Mouse (Mus musculus) midbrain, embryonic 15.5 days (tissue): ENCODE results near the gene Smpd1. TPM values are rescaled to one million over a fixed set of nuclear protein-coding genes. Genes with fewer than 3 reads are reported as not detected.

Experiments
- ATAC-seq: fragments of 200-750 bp; cut with Nextera tagmentation; replicated peaks from 2 replicates; pipeline ENCODE4 v1.8.0; 2017; ENCODE audit warnings: moderate TSS enrichment
- H3K27ac ChIP-seq: fragments of 300-500 bp; sonication (generic); 2 replicates; pipeline ENCODE4 v1.5.1; 2015; ENCODE audit warnings: mild to moderate bottlenecking, inconsistent platforms
- H3K27me3 ChIP-seq: fragments of 300-500 bp; sonication (generic); replicated peaks from 2 replicates; pipeline ENCODE4 v1.6.1; 2015; ENCODE audit warnings: inconsistent platforms
- H3K36me3 ChIP-seq: fragments of 300-500 bp; sonication (generic); replicated peaks from 2 replicates; pipeline ENCODE4 v1.6.1; 2015; ENCODE audit warnings: inconsistent platforms
- H3K4me1 ChIP-seq: fragments of 300-500 bp; sonication (generic); 2 replicates; pipeline ENCODE4 v1.6.1; 2015; ENCODE audit warnings: inconsistent platforms
- H3K4me2 ChIP-seq: fragments of 300-500 bp; sonication (generic); 2 replicates; pipeline ENCODE4 v1.6.1; 2015; ENCODE audit warnings: inconsistent platforms, mild to moderate bottlenecking, moderate library complexity
- H3K4me3 ChIP-seq: fragments of 300-500 bp; sonication (generic); 2 replicates; pipeline ENCODE4 v1.5.1; 2015; ENCODE audit warnings: mild to moderate bottlenecking, inconsistent platforms
- H3K9ac ChIP-seq: fragments of 300-500 bp; sonication (generic); 2 replicates; pipeline ENCODE4 v1.6.1; 2015; ENCODE audit warnings: mild to moderate bottlenecking, inconsistent platforms
- H3K9me3 ChIP-seq: fragments of 300-500 bp; sonication (generic); 2 replicates; pipeline ENCODE4 v1.6.1; 2016; ENCODE audit warnings: inconsistent platforms
- WGBS: fragments of 180-500 bp; shearing (Covaris S2); methylation state at CpG from one replicate; pipeline ENCODE4 v1.1.7; 2015; ENCODE audit warnings: mixed read lengths; 5-methylcytosine and 5-hydroxymethylcytosine counted together
- polyA plus RNA-seq: library from polyadenylated mRNA; unstranded; fragments of >200 nt; fragmentation: Nextera tagmentation; extraction: Ambion mirVana; gene quantifications from 2 replicates; pipeline ENCODE4 v1.2.1, GENCODE M21; 2015

Smpd1 gene
- polyA plus RNA-seq, 1 experiment from 2014 or later, result 93.0 TPM

DNA sequence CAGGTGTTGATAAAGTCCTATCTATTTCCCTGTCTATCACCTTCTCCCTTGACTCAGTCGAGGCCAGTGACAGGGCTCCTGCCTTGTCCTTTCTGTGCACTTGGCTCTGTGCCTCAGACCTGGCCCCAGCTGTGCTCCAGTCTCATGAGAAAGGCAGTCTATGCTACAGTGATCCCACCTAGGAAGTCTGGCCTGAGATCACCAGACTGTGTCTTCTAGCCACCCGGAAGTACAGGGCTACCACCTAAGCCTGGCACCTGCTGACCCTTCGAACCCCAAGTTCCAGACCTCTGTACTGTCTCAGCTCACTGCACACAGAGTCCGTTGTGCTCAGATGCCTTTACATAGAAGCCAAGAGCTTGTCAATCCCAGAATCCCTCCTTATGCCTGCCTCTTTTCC is 26.1 kb upstream of the Smpd1 start:
- H3K9ac ChIP-seq, result no peak overlapping the region
- ATAC-seq, result 0 out of 2 replicates have a peak, but pooled peaks have one; percentile 25
- no peaks in the 10 kb centered on the region for H3K9me3 ChIP-seq
- no peaks in the 10 kb centered on the region for H3K36me3 ChIP-seq
- no peak overlapping the region for H3K27ac ChIP-seq
- H3K4me1 ChIP-seq, result no peaks in the 10 kb centered on the region
- no peak overlapping the region for H3K4me2 ChIP-seq
- H3K4me3 ChIP-seq, result no peak overlapping the region
- 75% methylated on average over 4 of the region's 4 CpGs for WGBS
- no peaks in the 10 kb centered on the region for H3K27me3 ChIP-seq

- Histone ChIP-seq H3K27me3 (no peaks in the 10 kb centered on the region), H3K27ac (no peak overlapping the region), H3K9ac (no peak overlapping the region), H3K36me3 (no peaks in the 10 kb centered on the region), H3K9me3 (no peaks in the 10 kb centered on the region), H3K4me3 (no peak overlapping the region), H3K4me1 (no peaks in the 10 kb centered on the region), H3K4me2 (no peak overlapping the region)
- no peak for ATAC-seq
- 85% methylated on average over 3 of the region's 3 CpGs for WGBS
These were observed 20.0 kb upstream of the Smpd1 start for GRCm38 (mm10) chr7:105534162-105534561.

- H3K9ac ChIP-seq, result no peak overlapping the region
- WGBS, result 73% methylated on average over 8 of the region's 8 CpGs
- H3K27ac ChIP-seq, result no peak overlapping the region
- H3K27me3 ChIP-seq, result no peaks in the 10 kb centered on the region
- H3K4me1 ChIP-seq, result no peaks in the 10 kb centered on the region
- H3K9me3 ChIP-seq, result no peaks in the 10 kb centered on the region
- no peak for ATAC-seq
- H3K4me3 ChIP-seq, result no peak overlapping the region
- H3K4me2 ChIP-seq, result no peak overlapping the region
- H3K36me3 ChIP-seq, result no peaks in the 10 kb centered on the region
These were observed 8.2 kb upstream of the Smpd1 start for GRCm38 (mm10) chr7:105545986-105546385.

- ATAC-seq, result no peak
- H3K4me1 ChIP-seq, result no peaks in the 10 kb centered on the region
- no peak overlapping the region for H3K27ac ChIP-seq
- H3K9me3 ChIP-seq, result no peaks in the 10 kb centered on the region
- H3K4me2 ChIP-seq, result no peak overlapping the region
- 82% methylated on average over 7 of the region's 7 CpGs for WGBS
- H3K36me3 ChIP-seq, result no peaks in the 10 kb centered on the region
- no peak overlapping the region for H3K9ac ChIP-seq
- H3K4me3 ChIP-seq, result no peak overlapping the region
- no peaks in the 10 kb centered on the region for H3K27me3 ChIP-seq
These were observed 6.2 kb upstream of the Smpd1 start for GRCm38 (mm10) chr7:105547970-105548369.

- H3K4me1 ChIP-seq, result peaks cover 5% of the 10 kb centered on the region
- H3K4me3 ChIP-seq, result no peak overlapping the region
- no peak for ATAC-seq
These were observed 5.1 kb upstream of the Smpd1 start for GRCm38 (mm10) chr7:105549035-105549434.

DNA sequence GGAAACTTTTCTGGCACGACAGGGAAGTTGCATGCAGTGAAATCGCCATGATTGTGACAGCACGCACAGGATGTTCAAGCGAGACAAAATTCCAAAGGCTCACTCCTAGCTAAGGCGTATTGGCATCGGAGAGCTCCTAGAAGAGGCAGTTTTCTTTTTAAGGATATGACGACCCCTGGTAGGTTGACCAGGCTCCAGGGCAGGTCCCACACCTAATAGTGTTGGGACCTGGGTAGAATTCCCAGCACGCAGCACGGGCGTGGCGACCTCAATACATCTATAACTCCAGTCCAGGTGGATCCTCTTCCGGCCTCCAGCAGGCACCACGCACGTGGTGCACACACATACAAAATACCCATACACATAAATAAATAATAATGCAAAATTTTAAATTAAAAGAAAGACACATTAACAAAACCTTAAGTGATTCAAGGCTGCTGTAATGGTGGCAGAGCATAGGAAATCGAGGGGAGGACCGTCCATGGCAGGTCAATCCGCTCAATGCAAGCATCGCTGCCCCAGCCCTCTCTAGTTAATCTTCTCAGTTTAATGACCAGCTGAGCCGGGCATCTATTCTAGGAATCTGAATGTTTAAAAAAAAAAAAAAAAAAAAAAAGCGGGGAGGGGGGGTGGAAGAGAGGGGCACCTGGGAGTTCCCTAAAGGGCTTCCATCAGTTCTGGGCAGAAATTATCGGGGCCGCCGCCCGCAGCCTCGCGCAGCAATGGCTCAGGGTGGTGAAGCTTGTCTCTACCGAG is 526 bp upstream of the Smpd1 start:
- WGBS, result 25% methylated on average over 26 of the region's 27 CpGs
- no peaks in the 10 kb centered on the region for H3K27me3 ChIP-seq
- H3K4me1 ChIP-seq, result peaks cover 26% of the 10 kb centered on the region
- peak; percentile 55 for ATAC-seq
- peaks cover 16% of the 10 kb centered on the region for H3K36me3 ChIP-seq
- peak overlapping the region; percentile 92 for H3K9ac ChIP-seq
- peak overlapping the region; percentile 86 for H3K27ac ChIP-seq
- H3K4me2 ChIP-seq, result peak overlapping the region; percentile 74
- H3K9me3 ChIP-seq, result no peaks in the 10 kb centered on the region
- peak overlapping the region; percentile 89 for H3K4me3 ChIP-seq

More at GRCm38 (mm10) chr7:105549035-105549434, 5.1 kb upstream of the Smpd1 start:
- H3K27ac ChIP-seq, result no peak overlapping the region
- H3K9ac ChIP-seq, result no peak overlapping the region
- no peak overlapping the region for H3K4me2 ChIP-seq
- H3K36me3 ChIP-seq, result no peaks in the 10 kb centered on the region
- WGBS, result 45% methylated on average over 6 of the region's 6 CpGs
- no peaks in the 10 kb centered on the region for H3K27me3 ChIP-seq
- H3K9me3 ChIP-seq, result no peaks in the 10 kb centered on the region

DNA sequence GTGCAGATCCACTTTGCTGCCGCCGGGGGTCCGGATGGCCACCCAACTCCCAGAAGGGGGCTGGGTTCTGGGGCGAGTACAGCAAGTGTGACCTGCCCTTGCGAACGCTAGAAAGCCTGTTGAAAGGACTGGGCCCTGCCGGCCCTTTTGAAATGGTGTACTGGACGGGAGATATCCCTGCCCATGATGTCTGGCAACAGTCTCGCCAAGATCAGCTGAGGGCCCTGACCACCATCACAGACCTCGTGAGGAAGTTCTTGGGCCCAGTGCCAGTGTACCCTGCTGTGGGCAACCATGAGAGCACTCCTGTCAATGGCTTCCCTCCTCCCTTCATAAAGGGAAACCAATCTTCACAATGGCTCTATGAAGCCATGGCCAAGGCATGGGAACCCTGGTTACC is 1.4 kb downstream of the Smpd1 start:
- Histone ChIP-seq H3K36me3 (peaks cover 31% of the 10 kb centered on the region), H3K27ac (no peak overlapping the region), H3K9me3 (no peaks in the 10 kb centered on the region), H3K4me1 (peaks cover 26% of the 10 kb centered on the region), H3K9ac (no peak overlapping the region), H3K4me3 (peak overlapping the region; percentile 89), H3K27me3 (no peaks in the 10 kb centered on the region), H3K4me2 (peak overlapping the region; percentile 74)
- 89% methylated on average over 10 of the region's 10 CpGs for WGBS
- ATAC-seq, result no peak

- Histone ChIP-seq H3K4me1 (peaks cover 26% of the 10 kb centered on the region), H3K36me3 (peaks cover 38% of the 10 kb centered on the region), H3K9ac (no peak overlapping the region), H3K9me3 (no peaks in the 10 kb centered on the region), H3K4me3 (no peak overlapping the region), H3K27ac (no peak overlapping the region), H3K4me2 (no peak overlapping the region), H3K27me3 (no peaks in the 10 kb centered on the region)
- no peak for ATAC-seq
- 92% methylated on average over 8 of the region's 8 CpGs for WGBS
These were observed 2.2 kb downstream of the Smpd1 start for GRCm38 (mm10) chr7:105556406-105556805.

DNA sequence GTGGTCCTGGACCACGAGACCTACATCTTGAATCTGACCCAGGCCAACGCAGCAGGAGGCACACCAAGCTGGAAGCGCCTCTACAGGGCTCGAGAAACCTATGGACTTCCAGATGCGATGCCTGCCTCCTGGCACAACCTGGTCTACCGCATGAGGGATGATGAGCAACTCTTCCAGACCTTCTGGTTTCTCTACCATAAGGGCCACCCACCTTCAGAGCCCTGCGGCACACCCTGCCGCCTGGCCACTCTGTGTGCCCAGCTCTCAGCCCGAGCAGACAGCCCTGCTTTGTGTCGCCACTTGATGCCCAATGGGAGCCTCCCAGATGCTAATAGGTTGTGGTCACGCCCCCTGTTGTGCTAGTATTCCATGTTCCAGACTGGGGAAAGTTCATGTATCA is 3.5 kb downstream of the Smpd1 start:
- H3K36me3 ChIP-seq, result peaks cover 43% of the 10 kb centered on the region
- WGBS, result 87% methylated on average over 11 of the region's 11 CpGs
- no peak for ATAC-seq

GRCm38 (mm10) chr7:105559016-105559415 is 4.9 kb downstream of the Smpd1 start:
- ATAC-seq, result no peak
- 91% methylated on average over 9 of the region's 9 CpGs for WGBS
- H3K4me3 ChIP-seq, result no peak overlapping the region
- no peak overlapping the region for H3K9ac ChIP-seq
- H3K4me2 ChIP-seq, result no peak overlapping the region
- peaks cover 51% of the 10 kb centered on the region for H3K36me3 ChIP-seq
- H3K27ac ChIP-seq, result no peak overlapping the region
- H3K9me3 ChIP-seq, result no peaks in the 10 kb centered on the region
- H3K4me1 ChIP-seq, result peaks cover 20% of the 10 kb centered on the region
- no peaks in the 10 kb centered on the region for H3K27me3 ChIP-seq

More for the DNA sequence above, 3.5 kb downstream of the Smpd1 start:
- no peak overlapping the region for H3K4me2 ChIP-seq
- H3K4me1 ChIP-seq, result peaks cover 26% of the 10 kb centered on the region
- H3K4me3 ChIP-seq, result no peak overlapping the region
- H3K27me3 ChIP-seq, result no peaks in the 10 kb centered on the region
- H3K9ac ChIP-seq, result no peak overlapping the region
- no peak overlapping the region for H3K27ac ChIP-seq
- no peaks in the 10 kb centered on the region for H3K9me3 ChIP-seq

DNA sequence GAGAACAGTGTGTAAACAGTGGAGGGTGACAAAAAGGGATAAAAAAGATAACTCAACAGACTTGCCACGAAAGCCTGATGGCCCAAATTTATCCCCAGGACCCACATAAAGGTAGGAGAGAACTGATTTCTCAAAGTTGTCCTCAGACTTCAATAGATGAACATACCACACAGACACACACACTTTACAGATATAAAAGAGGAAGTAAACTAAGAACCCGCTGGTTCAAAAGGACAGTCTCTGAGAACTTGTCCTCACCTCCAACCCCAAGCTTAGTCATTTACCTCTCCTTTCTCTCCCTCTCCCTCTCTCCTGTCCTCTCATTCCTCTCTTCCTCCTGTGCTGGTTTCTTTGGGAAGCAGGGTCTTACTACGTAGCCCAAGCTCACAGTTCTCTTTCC is 8.2 kb downstream of the Smpd1 start:
- Histone ChIP-seq H3K4me3 (no peak overlapping the region), H3K27me3 (no peaks in the 10 kb centered on the region), H3K36me3 (peaks cover 77% of the 10 kb centered on the region), H3K9ac (no peak overlapping the region), H3K4me2 (no peak overlapping the region), H3K9me3 (no peaks in the 10 kb centered on the region), H3K27ac (no peak overlapping the region), H3K4me1 (no peaks in the 10 kb centered on the region)
- 91% methylated on average over 3 of the region's 3 CpGs for WGBS
- no peak for ATAC-seq

- Histone ChIP-seq H3K4me1 (peaks cover 10% of the 10 kb centered on the region), H3K4me3 (no peak overlapping the region), H3K36me3 (peaks cover 68% of the 10 kb centered on the region), H3K9me3 (no peaks in the 10 kb centered on the region), H3K4me2 (no peak overlapping the region), H3K27me3 (no peaks in the 10 kb centered on the region), H3K9ac (no peak overlapping the region), H3K27ac (no peak overlapping the region)
- WGBS, result 88% methylated on average over 3 of the region's 3 CpGs
- ATAC-seq, result no peak
These were observed 9.2 kb downstream of the Smpd1 start for GRCm38 (mm10) chr7:105563367-105563766.
